Mouse (Mus musculus) liver, postnatal 0 days (tissue): ENCODE measurements at regions not wholly inside any gene's neighbourhood (a gene's known extent, or its start where the extent isn't known, plus 50 kb on each side); places are given as distances from the start of the nearest gene placed in this dataset.
"Not testable (repeated sequence)": the region's sequence is repeated elsewhere in the genome, so short reads cannot be mapped to it uniquely, and the experiment has no call there.

Source experiments
- ATAC-seq: fragments of 200-750 bp; cut with Nextera tagmentation; 2 replicates; pipeline ENCODE4 v1.8.0; 2017; ENCODE audit warnings: mild to moderate bottlenecking, moderate library complexity
- DNase-seq: peaks from one replicate; pipeline ENCODE4 v3.0.0-alpha.2; 2016
- H3K27ac ChIP-seq: fragments of 300-500 bp; sonication (generic); 2 replicates; pipeline ENCODE4 v1.5.1; 2014; ENCODE audit warnings: antibody characterized with exemption, moderate library complexity, mild to moderate bottlenecking, low read depth
- H3K27me3 ChIP-seq: fragments of 300-500 bp; sonication (generic); 2 replicates; pipeline ENCODE4 v1.6.1; 2014; ENCODE audit warnings: low read length, control low read depth, mixed read lengths; ENCODE audit not compliant: insufficient read depth
- H3K36me3 ChIP-seq: fragments of 300-500 bp; sonication (generic); replicated peaks from 2 replicates; pipeline ENCODE4 v1.6.1; 2014; ENCODE audit warnings: mild to moderate bottlenecking, control low read depth, low read length, moderate library complexity, mixed read lengths; ENCODE audit not compliant: insufficient read depth
- H3K4me1 ChIP-seq: fragments of 300-500 bp; sonication (generic); 2 replicates; pipeline ENCODE4 v1.6.1; 2014; ENCODE audit warnings: antibody characterized with exemption, mild to moderate bottlenecking, control low read depth; ENCODE audit not compliant: insufficient read depth
- H3K4me2 ChIP-seq: fragments of 300-500 bp; sonication (generic); 2 replicates; pipeline ENCODE4 v1.6.1; 2014; ENCODE audit warnings: low read depth, mild to moderate bottlenecking, low read length, moderate library complexity, mixed read lengths
- H3K4me3 ChIP-seq: fragments of 300-500 bp; sonication (generic); 2 replicates; pipeline ENCODE4 v1.5.1; 2014; ENCODE audit warnings: low read depth, low read length
- H3K9ac ChIP-seq: fragments of 300-500 bp; sonication (generic); replicated peaks from 2 replicates; pipeline ENCODE4 v1.6.1; 2014; ENCODE audit warnings: mild to moderate bottlenecking, moderate library complexity
- H3K9me3 ChIP-seq: fragments of 300-500 bp; sonication (generic); 2 replicates; pipeline ENCODE4 v1.6.1; 2016; ENCODE audit warnings: mild to moderate bottlenecking, control low read depth, low read length, mixed read lengths
- CTCF ChIP-seq: sonication (generic); IDR thresholded peaks from 2 replicates; pipeline ENCODE4 v1.5.1; 2016; ENCODE audit warnings: antibody characterized with exemption, low read depth
- EP300 ChIP-seq: IDR thresholded peaks from 2 replicates; pipeline ENCODE4 v1.6.1; 2016; ENCODE audit warnings: antibody characterized with exemption, low read depth, mild to moderate bottlenecking
- WGBS: fragments of 180-500 bp; shearing (Covaris S2); extraction: QIAGEN DNeasy Blood & Tissue Kit; methylation state at CpG from one replicate; pipeline ENCODE4 v1.1.7; 2014; ENCODE audit not compliant: insufficient replicate concordance; 5-methylcytosine and 5-hydroxymethylcytosine counted together

- H3K9ac ChIP-seq, result no peak overlapping the region
- H3K4me1 ChIP-seq, result no peaks in the 10 kb centered on the region
- no peaks in the 10 kb centered on the region; the same call in 1 of the 2 replicates for H3K9me3 ChIP-seq
- H3K27ac ChIP-seq, result no peak overlapping the region
- no peaks in the 10 kb centered on the region for H3K27me3 ChIP-seq
- no peaks in the 10 kb centered on the region for H3K36me3 ChIP-seq
- H3K4me2 ChIP-seq, result no peak overlapping the region
- no peak for TF ChIP-seq CTCF
- TF ChIP-seq EP300, result no peak
- ATAC-seq, result no peak
- H3K4me3 ChIP-seq, result no peak overlapping the region
- no peak for DNase-seq
- WGBS, result 83% methylated on average over 4 of the region's 4 CpGs
Measured at GRCm38 (mm10) chr3:68792883-68793282, 76.5 kb upstream of the 1110032F04Rik start.

GRCm38 (mm10) chr3:68793923-68794322 is 75.5 kb upstream of the 1110032F04Rik start:
- 70% methylated on average over 2 of the region's 2 CpGs for WGBS
- DNase-seq (no peak), ATAC-seq (no peak)
- H3K4me3 ChIP-seq, result no peak overlapping the region
- H3K27ac ChIP-seq, result no peak overlapping the region
- no peaks in the 10 kb centered on the region; the same call in 1 of the 2 replicates for H3K9me3 ChIP-seq
- no peaks in the 10 kb centered on the region for H3K36me3 ChIP-seq
- TF ChIP-seq CTCF (no peak), EP300 (no peak)
- H3K4me2 ChIP-seq, result no peak overlapping the region
- no peaks in the 10 kb centered on the region for H3K27me3 ChIP-seq
- H3K4me1 ChIP-seq, result no peaks in the 10 kb centered on the region
- no peak overlapping the region for H3K9ac ChIP-seq

- no peaks in the 10 kb centered on the region for H3K27me3 ChIP-seq
- no peak overlapping the region for H3K27ac ChIP-seq
- H3K4me3 ChIP-seq, result no peak overlapping the region
- no peaks in the 10 kb centered on the region for H3K4me1 ChIP-seq
- H3K9ac ChIP-seq, result no peak overlapping the region
- DNase-seq (no peak), ATAC-seq (no peak)
- H3K36me3 ChIP-seq, result no peaks in the 10 kb centered on the region
- no peak for TF ChIP-seq CTCF
- TF ChIP-seq EP300, result no peak
- 28% methylated on average over 4 of the region's 4 CpGs for WGBS
- no peaks in the 10 kb centered on the region; the same call in 1 of the 2 replicates for H3K9me3 ChIP-seq
- H3K4me2 ChIP-seq, result no peak overlapping the region
Measured at GRCm38 (mm10) chr3:68794380-68795014, 74.9 kb upstream of the 1110032F04Rik start.

- DNase-seq (no peak), ATAC-seq (no peak)
- H3K4me2 ChIP-seq, result no peak overlapping the region
- H3K36me3 ChIP-seq, result no peaks in the 10 kb centered on the region
- no peak overlapping the region for H3K27ac ChIP-seq
- H3K4me1 ChIP-seq, result no peaks in the 10 kb centered on the region
- H3K9ac ChIP-seq, result no peak overlapping the region
- H3K9me3 ChIP-seq, result no peaks in the 10 kb centered on the region; the same call in 1 of the 2 replicates
- H3K27me3 ChIP-seq, result no peaks in the 10 kb centered on the region
- 59% methylated on average over 3 of the region's 3 CpGs for WGBS
- TF ChIP-seq EP300 (no peak), CTCF (no peak)
- H3K4me3 ChIP-seq, result no peak overlapping the region
Measured at GRCm38 (mm10) chr3:68795641-68796040, 73.7 kb upstream of the 1110032F04Rik start.

GRCm38 (mm10) chr3:68798408-68798807 is 71.0 kb upstream of the 1110032F04Rik start:
- WGBS, result 81% methylated on average over 8 of the region's 8 CpGs
- not testable (repeated sequence) for H3K27me3 ChIP-seq, H3K27ac ChIP-seq, DNase-seq, H3K4me1 ChIP-seq, ATAC-seq, H3K4me3 ChIP-seq, H3K4me2 ChIP-seq, H3K9me3 ChIP-seq, H3K9ac ChIP-seq, H3K36me3 ChIP-seq

GRCm38 (mm10) chr3:68808866-68809265 is 60.5 kb upstream of the 1110032F04Rik start:
- H3K27ac ChIP-seq, result no peak overlapping the region
- no peaks in the 10 kb centered on the region for H3K4me1 ChIP-seq
- no peaks in the 10 kb centered on the region for H3K27me3 ChIP-seq
- H3K9me3 ChIP-seq, result no peaks in the 10 kb centered on the region
- no peak for DNase-seq
- no peak overlapping the region for H3K4me2 ChIP-seq
- TF ChIP-seq EP300, result no peak
- no peak for TF ChIP-seq CTCF
- no peak overlapping the region for H3K9ac ChIP-seq
- WGBS, result 84% methylated on average over 2 of the region's 2 CpGs
- no peak overlapping the region for H3K4me3 ChIP-seq
- H3K36me3 ChIP-seq, result no peaks in the 10 kb centered on the region
- no peak for ATAC-seq

GRCm38 (mm10) chr3:68813461-68813860 is 55.9 kb upstream of the 1110032F04Rik start:
- no peak overlapping the region for H3K4me2 ChIP-seq
- H3K4me1 ChIP-seq, result no peaks in the 10 kb centered on the region
- no peak overlapping the region for H3K4me3 ChIP-seq
- ATAC-seq, result no peak
- 73% methylated on average over 3 of the region's 3 CpGs for WGBS
- no peak for TF ChIP-seq EP300
- no peak for TF ChIP-seq CTCF
- H3K9me3 ChIP-seq, result no peaks in the 10 kb centered on the region
- no peak for DNase-seq
- no peak overlapping the region for H3K27ac ChIP-seq
- H3K9ac ChIP-seq, result no peak overlapping the region
- H3K27me3 ChIP-seq, result no peaks in the 10 kb centered on the region
- H3K36me3 ChIP-seq, result no peaks in the 10 kb centered on the region
